Mouse (Mus musculus): ENCODE data around the gene Nox1. TPM values are rescaled to one million over a fixed set of nuclear protein-coding genes. Genes with fewer than 3 reads are reported as not detected.

Gene Nox1
- total RNA-seq, 1 experiment, result 0.18 TPM

GRCm38 (mm10) chrX:134048994-134049393, 172.8 kb downstream of the Nox1 start:
- no peaks in the 10 kb centered on the region for H3K36me3 ChIP-seq (ENCODE audit: control insufficient read depth, insufficient read depth, low read length, poor library complexity, severe bottlenecking)
- in situ Hi-C loops (cut with MboI; ENCODE audit: low sequenced_read_pairs in 2 of 2, unreplicated experiment in 2 of 2), result no loop called here
- no peaks in the 10 kb centered on the region for H3K9me3 ChIP-seq (ENCODE audit: control insufficient read depth, insufficient read depth, low read depth, low read length)
- no peak for TF ChIP-seq ZC3H11A (IDR thresholded peaks at IDR 0.05; ENCODE audit: borderline replicate concordance, low read depth, low read length)
- no peak for TF ChIP-seq HCFC1 (IDR thresholded peaks at IDR 0.05; ENCODE audit: borderline replicate concordance, insufficient read depth, low read length)
- TF ChIP-seq ZNF384 (IDR thresholded peaks at IDR 0.05; ENCODE audit: low read depth, low read length), result no peak
- no peak for TF ChIP-seq MAFK (IDR thresholded peaks at IDR 0.05; ENCODE audit: insufficient read depth, low read depth, low read length)
- H3K9ac ChIP-seq (ENCODE audit: insufficient read depth, low read depth, low read length, poor library complexity, severe bottlenecking), result no peak overlapping the region
- H3K4me3 ChIP-seq (ENCODE audit: insufficient read depth in 1 of 2, low read depth in 1 of 2, low read length in 2 of 2, poor library complexity in 1 of 2, severe bottlenecking in 1 of 2), result no peak overlapping the region
- no peak overlapping the region for H3K27ac ChIP-seq (ENCODE audit: insufficient read depth, low read depth, low read length, poor library complexity, severe bottlenecking)
- no peaks in the 10 kb centered on the region for H3K4me1 ChIP-seq (ENCODE audit: control insufficient read depth in 2 of 2, insufficient read depth in 2 of 2, low read length in 2 of 2, poor library complexity in 1 of 2)
- no peak for DNase-seq (ENCODE audit: low read depth, low spot score)

Other genes starting within 250 kb of the Nox1 start
- 0.54 and 0.58 TPM in 2 replicates for gene Sytl4, start 240.1 kb downstream of the Nox1 start, total RNA-seq (2012; rRNA removed)
- 57.2 and 69.6 TPM in 2 replicates for gene Cstf2, start 162.8 kb downstream of the Nox1 start, total RNA-seq (2012; rRNA removed)
- gene Xkrx, start 59.9 kb downstream of the Nox1 start, total RNA-seq (2012; rRNA removed), result 0.37 and 0.54 TPM in 2 replicates
- not detected in 2 replicates for gene Arl13a, start 34.5 kb downstream of the Nox1 start, total RNA-seq (2012; rRNA removed)
- gene Trmt2b, start 55.0 kb upstream of the Nox1 start, total RNA-seq (2012; rRNA removed), result 2.0 and 2.9 TPM in 2 replicates
- 1.5 and 1.9 TPM in 2 replicates for gene Tmem35a, start 73.3 kb upstream of the Nox1 start, total RNA-seq (2012; rRNA removed)
- 16.0 and 18.8 TPM in 2 replicates for gene Cenpi, start 86.1 kb upstream of the Nox1 start, total RNA-seq (2012; rRNA removed)
- 1.2 and 1.4 TPM in 2 replicates for gene Drp2, start 182.6 kb upstream of the Nox1 start, total RNA-seq (2012; rRNA removed)